Mouse (Mus musculus): Measurements from ENCODE around the gene G3bp2. TPM values are rescaled to one million over a fixed set of nuclear protein-coding genes. Genes with fewer than 3 reads are reported as not detected.

The G3bp2 gene
- total and polyA plus RNA-seq, 3 experiments, result 16.8 to 101 (median 67.6) TPM

DNA sequence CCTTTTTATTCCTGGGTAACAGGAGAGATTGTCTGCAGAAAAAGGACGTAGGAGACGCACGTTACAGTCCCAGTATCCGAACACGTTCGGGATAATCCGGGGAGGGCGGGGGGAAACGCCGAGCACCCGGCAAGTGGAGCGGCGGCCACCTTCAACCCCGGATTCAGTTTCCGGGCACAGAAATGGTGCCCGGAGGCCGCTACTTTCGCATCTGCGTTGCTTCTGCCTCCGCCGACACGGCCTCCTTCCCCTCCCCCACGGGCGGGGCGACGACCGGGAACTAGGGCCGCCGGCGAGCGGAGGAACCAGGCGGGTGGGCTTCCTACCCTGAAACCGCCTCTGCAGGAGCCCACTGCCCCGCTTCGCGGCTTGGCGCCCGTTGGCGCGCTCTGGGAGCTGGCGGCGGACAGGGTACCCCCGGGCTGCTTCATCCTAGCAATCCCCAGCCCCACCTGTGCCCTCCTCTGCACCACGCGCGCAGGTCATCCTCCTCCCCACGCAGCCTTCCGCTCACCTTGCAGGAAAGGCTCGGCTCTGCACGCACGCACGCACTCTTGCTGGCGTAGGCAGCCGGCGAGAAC, 608 bp downstream of the G3bp2 start:
- DNase-seq (ENCODE audit: low spot score), result peak; percentile 43
- no peaks in the 10 kb centered on the region; the same call in 1 of the 2 replicates for H3K9me3 ChIP-seq (replicated peaks)
- no peak for TF ChIP-seq CTCF (IDR thresholded peaks at IDR 0.05; ENCODE audit: low read depth, low read length)
- TF ChIP-seq GATA1 (IDR thresholded peaks at IDR 0.05; ENCODE audit: borderline replicate concordance, low read length), result no peak
- no peak for TF ChIP-seq TAL1 (conservative IDR thresholded peaks at IDR 0.05; ENCODE audit: low read depth, low read length)
- no peak for TF ChIP-seq GATA2 (IDR thresholded peaks at IDR 0.05; ENCODE audit: borderline replicate concordance, low read depth, low read length)
- TF ChIP-seq POLR2AphosphoS5 (IDR thresholded peaks at IDR 0.05; ENCODE audit: insufficient replicate concordance, low read depth, low read length), result no peak; the same call in 1 of the 2 replicates
- H3K4me1 ChIP-seq (ENCODE audit: insufficient read depth, low read depth, low read length), result peaks cover 46% of the 10 kb centered on the region
- ATAC-seq (ENCODE audit: extremely low read depth, insufficient number of reproducible peaks, low FRiP score, poor library complexity, severe bottlenecking), result no peak
- H3K36me3 ChIP-seq (replicated peaks), result peaks cover 24% of the 10 kb centered on the region
- H3K4me3 ChIP-seq (ENCODE audit: low read depth, low read length), result peak overlapping the region; percentile 100
- H3K27me3 ChIP-seq (ENCODE audit: insufficient read depth, low read length), result no peaks in the 10 kb centered on the region

GRCm38 (mm10) chr5:92081326-92081725, 2.2 kb downstream of the G3bp2 start:
- H3K4me3 ChIP-seq (ENCODE audit: low read depth, low read length), result peak overlapping the region; percentile 45; the same call in 1 of the 2 replicates
- TF ChIP-seq CTCF (IDR thresholded peaks at IDR 0.05; ENCODE audit: low read depth, low read length) (no peak), GATA1 (IDR thresholded peaks at IDR 0.05; ENCODE audit: borderline replicate concordance, low read length) (no peak), POLR2AphosphoS5 (IDR thresholded peaks at IDR 0.05; ENCODE audit: insufficient replicate concordance, low read depth, low read length) (no peak), TAL1 (conservative IDR thresholded peaks at IDR 0.05; ENCODE audit: low read depth, low read length) (no peak), GATA2 (IDR thresholded peaks at IDR 0.05; ENCODE audit: borderline replicate concordance, low read depth, low read length) (no peak)
- ATAC-seq (ENCODE audit: extremely low read depth, insufficient number of reproducible peaks, low FRiP score, poor library complexity, severe bottlenecking), result no peak
- H3K36me3 ChIP-seq (replicated peaks), result peaks cover 34% of the 10 kb centered on the region
- no peaks in the 10 kb centered on the region for H3K9me3 ChIP-seq (replicated peaks)
- H3K4me1 ChIP-seq (ENCODE audit: insufficient read depth, low read depth, low read length), result peaks cover 48% of the 10 kb centered on the region
- no peaks in the 10 kb centered on the region for H3K27me3 ChIP-seq (ENCODE audit: insufficient read depth, low read length)
- DNase-seq (ENCODE audit: low spot score), result no peak

DNA sequence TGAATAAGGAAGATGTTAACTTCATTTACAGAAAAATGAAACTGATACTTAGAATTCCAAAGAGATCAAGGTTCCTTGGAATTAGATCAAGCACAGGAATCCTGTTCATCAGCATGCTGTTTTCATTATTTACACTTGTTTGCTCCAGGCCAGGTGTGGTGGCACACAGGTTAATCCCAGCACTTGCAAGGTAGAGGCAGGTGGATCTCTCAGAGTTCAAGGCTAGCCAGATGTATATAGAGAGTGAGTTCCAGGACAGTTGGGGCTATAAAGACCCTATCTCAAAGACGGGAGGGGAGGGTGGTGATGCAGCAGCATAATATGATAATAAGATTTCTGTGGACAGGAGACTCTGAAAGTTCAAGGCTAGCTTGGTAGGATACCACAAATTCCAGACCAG, 3.1 kb downstream of the G3bp2 start:
- no peak for DNase-seq (ENCODE audit: low spot score)
- no peak for ATAC-seq (ENCODE audit: extremely low read depth, insufficient number of reproducible peaks, low FRiP score, poor library complexity, severe bottlenecking)
- Histone ChIP-seq H3K4me1 (ENCODE audit: insufficient read depth, low read depth, low read length) (peaks cover 52% of the 10 kb centered on the region), H3K9me3 (replicated peaks) (no peaks in the 10 kb centered on the region), H3K4me3 (ENCODE audit: low read depth, low read length) (no peak overlapping the region), H3K27me3 (ENCODE audit: insufficient read depth, low read length) (no peaks in the 10 kb centered on the region), H3K36me3 (replicated peaks) (peaks cover 34% of the 10 kb centered on the region)
- TF ChIP-seq CTCF (IDR thresholded peaks at IDR 0.05; ENCODE audit: low read depth, low read length), result no peak
- TF ChIP-seq POLR2AphosphoS5 (IDR thresholded peaks at IDR 0.05; ENCODE audit: insufficient replicate concordance, low read depth, low read length), result no peak
- no peak for TF ChIP-seq TAL1 (conservative IDR thresholded peaks at IDR 0.05; ENCODE audit: low read depth, low read length)
- TF ChIP-seq GATA1 (IDR thresholded peaks at IDR 0.05; ENCODE audit: borderline replicate concordance, low read length), result no peak
- TF ChIP-seq GATA2 (IDR thresholded peaks at IDR 0.05; ENCODE audit: borderline replicate concordance, low read depth, low read length), result no peak

DNA sequence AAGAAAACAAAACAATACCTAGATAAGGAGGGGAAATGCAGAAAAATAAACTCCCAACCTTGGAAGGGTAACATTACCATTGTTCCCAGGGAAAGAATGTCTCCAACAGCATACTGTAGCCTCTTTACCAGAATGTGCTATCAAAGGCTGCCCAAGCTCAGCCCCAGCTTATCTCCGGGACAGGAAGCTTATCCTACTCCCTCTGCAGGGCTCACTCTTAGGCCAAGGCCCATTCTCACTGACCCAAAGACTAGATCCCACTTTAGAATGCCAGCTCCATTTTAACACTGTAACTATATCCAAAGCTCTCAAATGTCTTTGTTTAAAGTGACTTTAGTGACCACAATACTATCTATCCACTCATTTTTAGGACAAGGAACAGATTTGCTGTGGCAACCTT, 4.2 kb downstream of the G3bp2 start:
- H3K4me3 ChIP-seq (ENCODE audit: low read depth, low read length), result no peak overlapping the region
- peaks cover 37% of the 10 kb centered on the region for H3K36me3 ChIP-seq (replicated peaks)
- no peak for DNase-seq (ENCODE audit: low spot score)
- no peaks in the 10 kb centered on the region for H3K27me3 ChIP-seq (ENCODE audit: insufficient read depth, low read length)
- no peaks in the 10 kb centered on the region for H3K9me3 ChIP-seq (replicated peaks)
- no peak for TF ChIP-seq TAL1 (conservative IDR thresholded peaks at IDR 0.05; ENCODE audit: low read depth, low read length)
- TF ChIP-seq GATA2 (IDR thresholded peaks at IDR 0.05; ENCODE audit: borderline replicate concordance, low read depth, low read length), result no peak
- no peak for TF ChIP-seq GATA1 (IDR thresholded peaks at IDR 0.05; ENCODE audit: borderline replicate concordance, low read length)
- H3K4me1 ChIP-seq (ENCODE audit: insufficient read depth, low read depth, low read length), result peaks cover 52% of the 10 kb centered on the region
- no peak for ATAC-seq (ENCODE audit: extremely low read depth, insufficient number of reproducible peaks, low FRiP score, poor library complexity, severe bottlenecking)

GRCm38 (mm10) chr5:92078751-92079150, 4.8 kb downstream of the G3bp2 start:
- Histone ChIP-seq H3K27me3 (ENCODE audit: insufficient read depth, low read length) (no peaks in the 10 kb centered on the region), H3K4me3 (ENCODE audit: low read depth, low read length) (no peak overlapping the region), H3K4me1 (ENCODE audit: insufficient read depth, low read depth, low read length) (peaks cover 54% of the 10 kb centered on the region), H3K36me3 (replicated peaks) (peaks cover 37% of the 10 kb centered on the region), H3K9me3 (replicated peaks) (no peaks in the 10 kb centered on the region)
- DNase-seq (ENCODE audit: low spot score), result no peak
- ATAC-seq (ENCODE audit: extremely low read depth, insufficient number of reproducible peaks, low FRiP score, poor library complexity, severe bottlenecking), result no peak
- TF ChIP-seq GATA1 (IDR thresholded peaks at IDR 0.05; ENCODE audit: borderline replicate concordance, low read length), result no peak

- Histone ChIP-seq H3K4me3 (ENCODE audit: low read depth, low read length) (no peak overlapping the region), H3K4me1 (ENCODE audit: insufficient read depth, low read depth, low read length) (peaks cover 62% of the 10 kb centered on the region), H3K27me3 (ENCODE audit: insufficient read depth, low read length) (no peaks in the 10 kb centered on the region), H3K9me3 (replicated peaks) (no peaks in the 10 kb centered on the region), H3K36me3 (replicated peaks) (peaks cover 51% of the 10 kb centered on the region)
- ATAC-seq (ENCODE audit: extremely low read depth, insufficient number of reproducible peaks, low FRiP score, poor library complexity, severe bottlenecking) (no peak), DNase-seq (ENCODE audit: low spot score) (no peak)
- TF ChIP-seq TAL1 (conservative IDR thresholded peaks at IDR 0.05; ENCODE audit: low read depth, low read length) (no peak), POLR2AphosphoS5 (IDR thresholded peaks at IDR 0.05; ENCODE audit: insufficient replicate concordance, low read depth, low read length) (no peak), CTCF (IDR thresholded peaks at IDR 0.05; ENCODE audit: low read depth, low read length) (no peak), GATA2 (IDR thresholded peaks at IDR 0.05; ENCODE audit: borderline replicate concordance, low read depth, low read length) (no peak), GATA1 (IDR thresholded peaks at IDR 0.05; ENCODE audit: borderline replicate concordance, low read length) (no peak)
Measured at GRCm38 (mm10) chr5:92076273-92076672, 7.2 kb downstream of the G3bp2 start.
